Mouse (Mus musculus) spleen, postnatal 10 days (tissue): ENCODE measurements around the gene Scrt2.

Experiments used
- DNase-seq, 2 experiments: peaks; one replicate each; pipeline ENCODE4 v3.0.0; 2021 to 2022; ENCODE audit warnings: low spot score in 2 of 2

Gene Scrt2

DNA sequence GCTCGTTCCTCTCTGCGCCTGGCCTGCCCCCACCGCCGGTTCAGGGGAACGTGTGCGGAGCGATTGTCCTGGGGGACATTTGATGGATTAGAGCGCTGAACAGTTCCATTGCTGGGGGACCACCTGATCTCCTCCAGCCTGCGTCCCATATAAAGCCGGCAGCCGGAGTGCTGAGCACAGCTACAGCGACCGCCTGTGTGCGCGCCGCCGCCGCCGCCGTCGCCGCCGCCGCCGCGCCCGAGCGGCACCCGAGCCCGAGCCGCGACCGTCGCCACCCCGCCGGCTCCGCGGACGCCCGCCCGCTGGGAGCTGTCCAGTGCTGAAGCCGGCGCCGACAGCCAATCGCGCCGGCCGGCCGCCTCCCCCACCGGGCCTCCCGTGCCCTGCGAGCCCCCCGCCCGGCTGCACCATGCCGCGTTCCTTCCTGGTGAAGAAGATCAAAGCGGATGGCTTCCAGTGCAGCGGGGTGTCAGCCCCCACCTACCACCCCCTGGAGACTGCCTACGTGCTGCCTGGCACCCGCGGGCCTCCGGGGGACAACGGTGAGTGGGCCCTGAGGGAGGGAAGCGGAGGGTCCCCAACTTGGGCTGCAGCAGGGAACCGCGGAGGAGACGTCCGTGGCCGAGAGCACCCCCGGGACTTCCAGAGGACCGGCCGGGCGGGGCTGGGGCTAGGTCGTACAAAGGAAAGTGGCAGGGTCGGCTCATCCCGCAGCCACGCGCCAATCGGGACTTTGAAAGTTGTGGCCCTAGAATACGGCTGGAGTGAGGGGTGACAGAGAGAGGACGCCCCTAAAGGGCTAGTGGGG, 516 bp downstream of the Scrt2 start:
- DNase-seq, result peak; percentile 50 to 83

DNA sequence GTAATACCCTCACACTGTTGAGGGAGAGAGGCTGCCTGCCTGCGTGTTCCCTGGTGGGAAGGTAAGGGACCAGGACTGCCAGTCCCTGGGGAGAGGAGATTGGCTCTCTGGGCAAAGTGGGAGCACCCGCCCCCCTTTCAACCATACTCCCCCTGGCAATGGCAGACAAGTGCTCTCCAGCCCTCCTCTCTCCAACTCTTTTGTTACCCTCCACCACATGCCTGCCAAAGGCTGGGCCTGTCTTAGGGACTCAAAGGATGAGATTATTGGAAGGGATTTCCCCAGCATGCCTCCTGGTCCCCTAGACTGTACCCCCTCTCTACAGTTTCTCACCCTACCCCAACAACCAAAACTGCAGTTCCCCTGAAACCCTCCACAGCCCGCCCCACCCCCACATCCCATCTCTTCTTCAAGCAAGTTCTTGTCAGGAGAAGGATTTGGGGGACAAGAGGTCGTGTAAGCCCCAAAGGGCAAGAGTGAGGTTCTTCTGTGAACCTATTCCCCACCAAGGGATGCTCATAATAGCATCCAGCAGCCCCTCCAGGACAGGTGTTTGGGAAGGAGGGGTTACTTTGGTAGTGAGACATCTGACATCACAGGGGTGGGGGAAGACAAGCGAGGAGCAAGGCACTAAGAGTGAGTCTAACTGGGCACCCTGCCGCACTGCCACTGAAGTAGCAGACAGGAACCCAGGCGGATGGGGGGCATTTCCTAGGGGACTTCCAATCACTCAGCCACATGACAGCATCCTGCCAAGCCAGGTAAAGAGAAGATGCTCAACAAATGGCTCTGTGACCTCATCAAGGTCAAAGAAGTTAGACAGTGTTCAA, 1.3 kb downstream of the Scrt2 start:
- no peak for DNase-seq

DNA sequence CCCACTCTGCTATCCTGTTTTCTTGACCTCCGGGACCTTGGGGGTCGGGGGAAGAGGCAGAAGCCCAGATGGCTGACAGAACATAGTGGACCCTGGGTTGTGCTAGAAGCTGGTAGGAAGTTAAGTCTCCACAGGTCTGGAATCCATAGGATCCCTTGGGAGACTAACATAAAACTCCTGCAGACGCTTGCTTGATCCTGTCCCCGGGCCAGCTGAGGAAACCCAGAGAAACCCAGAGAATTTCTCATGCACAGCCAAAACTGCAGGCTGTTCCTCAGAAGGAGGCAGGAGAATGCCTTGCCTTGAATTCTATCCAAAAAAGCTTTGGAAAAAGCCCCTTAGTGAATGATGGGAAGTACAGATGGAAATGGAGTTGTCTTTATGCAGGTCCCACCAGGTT, 2.1 kb downstream of the Scrt2 start:
- no peak for DNase-seq

DNA sequence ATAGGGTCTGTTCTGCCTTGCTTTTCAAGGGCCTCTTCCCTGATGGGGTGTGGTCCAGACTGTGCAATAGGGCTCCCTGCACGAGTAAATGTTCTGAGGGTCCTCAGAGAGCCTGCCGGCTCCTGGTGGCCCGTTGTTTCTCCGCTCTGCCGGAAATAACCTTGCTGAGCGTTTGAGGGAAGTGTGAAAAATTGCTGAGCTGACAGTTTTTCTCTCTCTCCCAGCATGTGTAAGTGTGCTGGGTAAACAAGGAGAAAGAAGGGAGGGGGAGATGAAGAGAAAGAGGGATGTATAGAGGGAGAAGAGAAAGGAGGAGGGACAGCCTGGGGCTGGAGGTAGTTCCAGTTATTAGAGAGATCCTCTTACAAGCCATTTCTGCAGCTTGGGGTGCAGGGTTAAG, 3.0 kb downstream of the Scrt2 start:
- DNase-seq, result no peak

DNA sequence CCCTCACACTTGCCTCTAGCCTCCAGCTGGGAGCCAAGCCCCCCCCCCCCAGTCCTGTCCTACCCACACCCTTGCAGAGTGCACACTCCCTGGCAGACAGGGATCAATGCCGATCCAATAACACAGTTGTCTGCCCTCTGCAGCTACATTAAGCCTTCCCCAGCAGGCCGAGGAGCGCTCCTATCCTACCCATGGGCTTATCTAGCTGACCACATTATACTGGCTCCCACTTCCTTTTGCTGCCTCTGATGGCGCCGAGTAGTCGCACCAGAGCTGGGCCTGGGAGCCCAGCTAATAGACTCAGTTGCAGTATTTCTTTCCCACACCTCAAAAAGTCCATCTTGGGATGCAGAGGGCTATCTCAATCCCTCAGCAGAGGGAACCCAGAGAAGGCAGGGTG, 4.1 kb downstream of the Scrt2 start:
- DNase-seq, result no peak

DNA sequence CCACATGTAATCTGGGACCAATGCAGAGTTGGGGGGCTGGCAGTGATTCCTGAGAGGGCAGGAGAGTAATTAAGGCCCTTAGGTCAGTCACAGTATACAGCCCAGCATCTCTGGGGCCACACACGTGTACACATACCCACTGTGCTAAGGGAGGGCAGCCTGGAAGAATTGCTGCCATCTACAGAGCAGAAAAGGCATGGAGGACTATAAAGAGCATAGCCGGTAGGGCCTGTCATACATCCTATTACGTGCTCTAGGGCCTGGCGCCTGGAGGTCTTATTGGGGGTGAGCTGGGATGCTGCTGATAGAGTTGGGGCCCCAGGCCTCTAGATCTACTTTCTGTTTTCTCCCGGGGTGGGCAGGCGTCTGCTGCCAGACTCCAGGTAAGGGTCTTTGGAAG, 5.1 kb downstream of the Scrt2 start:
- no peak for DNase-seq

DNA sequence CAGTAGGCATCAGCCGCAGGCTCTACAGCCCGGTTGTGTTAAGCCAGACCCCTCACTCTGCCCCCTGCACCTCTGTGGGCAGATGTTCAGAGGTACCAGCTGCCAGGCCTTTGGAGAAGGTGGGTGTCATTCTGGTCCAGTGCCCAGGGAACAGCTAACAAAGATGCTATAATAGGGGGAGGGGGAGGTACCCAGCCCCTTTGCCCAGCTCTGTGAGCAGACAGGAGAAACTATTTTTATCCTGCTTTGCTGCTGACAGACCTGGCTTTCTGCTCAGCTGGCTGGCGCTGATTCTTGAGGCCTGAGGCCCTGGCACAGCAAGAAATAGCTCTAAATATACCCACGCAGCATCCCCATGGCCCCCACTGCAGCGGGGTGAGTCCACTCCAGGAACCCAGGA, 5.8 kb downstream of the Scrt2 start:
- no peak for DNase-seq

DNA sequence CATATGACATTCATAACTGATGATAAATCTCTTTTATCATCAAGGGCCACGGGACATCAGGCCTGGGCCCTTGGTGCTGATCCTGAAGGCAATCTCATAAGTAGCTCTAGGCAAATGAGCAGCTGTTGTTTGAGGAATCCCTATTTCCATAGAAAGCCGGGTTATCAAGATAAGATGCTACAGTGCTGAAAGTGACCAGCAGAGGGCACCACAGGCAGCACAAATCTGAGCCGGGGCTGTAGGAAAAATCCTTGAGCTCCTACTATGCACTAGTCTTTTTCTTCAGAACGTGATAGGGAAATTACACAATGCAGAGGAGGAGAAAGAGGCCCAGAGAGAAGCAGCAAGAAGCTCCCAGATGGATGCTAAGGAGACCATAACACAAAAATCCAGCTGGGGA, 7.7 kb downstream of the Scrt2 start:
- peak in 1 of 2 experiments; percentile 66 for DNase-seq

DNA sequence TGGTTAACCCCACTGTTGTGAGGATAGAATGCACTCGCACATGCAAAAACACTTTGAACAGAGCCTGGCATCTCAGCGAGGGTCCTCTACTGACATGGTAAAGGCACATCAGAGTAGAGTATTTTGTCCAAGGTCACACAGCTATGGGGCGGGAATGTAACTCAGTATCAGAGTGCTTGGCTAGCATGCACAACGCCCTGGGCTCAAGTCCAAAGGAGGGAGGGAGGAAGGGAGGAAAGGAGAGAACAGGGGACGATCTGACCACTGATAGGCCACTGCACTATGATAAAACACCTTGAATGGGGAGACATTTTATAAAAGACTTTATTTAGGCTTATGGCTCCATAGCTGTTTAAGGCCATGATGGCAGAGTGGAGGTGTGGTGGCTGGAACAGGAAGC, 8.3 kb downstream of the Scrt2 start:
- DNase-seq, result no peak

DNA sequence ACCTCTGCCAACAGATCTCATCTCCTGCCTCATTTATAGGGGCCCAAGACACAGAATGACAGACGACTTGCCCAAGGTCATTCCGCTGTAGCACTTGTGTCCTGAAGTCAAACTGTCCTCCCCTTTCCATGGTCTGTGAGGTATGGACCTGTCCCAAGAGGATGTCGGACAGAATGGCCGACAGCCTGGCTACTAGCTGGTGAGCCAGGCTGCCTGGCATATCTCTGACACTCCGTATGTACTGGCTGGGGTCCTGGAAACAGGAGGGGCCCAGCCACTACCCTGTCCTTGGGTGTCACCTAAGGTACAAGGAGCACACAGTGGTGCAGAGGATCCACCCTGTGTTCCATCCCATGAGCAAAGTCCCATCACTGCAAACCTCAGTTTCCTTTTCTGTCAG, 9.2 kb downstream of the Scrt2 start:
- DNase-seq, result no peak

DNA sequence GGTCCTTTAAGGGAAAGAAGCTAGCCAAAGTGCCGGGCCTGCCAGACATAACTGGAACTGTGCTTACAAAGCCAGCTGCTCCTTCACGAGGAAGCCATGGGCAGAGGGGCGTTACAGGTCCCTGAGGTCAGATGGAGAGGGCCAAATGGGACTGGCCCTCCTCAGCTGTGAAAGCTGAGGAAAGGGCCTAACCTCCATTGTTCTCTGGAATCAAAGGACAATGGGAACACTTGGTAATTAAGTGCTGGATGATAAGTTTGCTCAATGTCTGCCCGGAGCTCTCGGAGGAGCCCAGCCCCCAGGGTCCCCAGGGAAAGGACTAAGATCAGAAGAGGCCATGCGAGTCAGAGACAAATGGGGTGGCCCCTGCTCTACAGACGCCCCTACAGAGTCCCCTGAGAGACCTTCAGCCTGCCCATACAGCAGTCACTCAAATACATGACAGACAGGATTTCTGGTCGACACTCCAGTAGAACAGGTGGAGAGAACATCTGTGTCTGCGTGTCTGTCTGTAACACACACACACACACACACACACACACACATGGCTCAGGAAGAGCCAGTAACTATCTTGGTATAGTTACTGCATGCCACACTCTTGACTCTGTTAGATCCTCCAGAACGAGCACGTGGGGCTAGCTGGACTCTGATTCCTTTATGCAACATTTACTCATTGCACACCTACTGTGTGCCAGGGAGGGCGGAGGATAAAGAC, 10.2 kb downstream of the Scrt2 start:
- DNase-seq, result no peak

DNA sequence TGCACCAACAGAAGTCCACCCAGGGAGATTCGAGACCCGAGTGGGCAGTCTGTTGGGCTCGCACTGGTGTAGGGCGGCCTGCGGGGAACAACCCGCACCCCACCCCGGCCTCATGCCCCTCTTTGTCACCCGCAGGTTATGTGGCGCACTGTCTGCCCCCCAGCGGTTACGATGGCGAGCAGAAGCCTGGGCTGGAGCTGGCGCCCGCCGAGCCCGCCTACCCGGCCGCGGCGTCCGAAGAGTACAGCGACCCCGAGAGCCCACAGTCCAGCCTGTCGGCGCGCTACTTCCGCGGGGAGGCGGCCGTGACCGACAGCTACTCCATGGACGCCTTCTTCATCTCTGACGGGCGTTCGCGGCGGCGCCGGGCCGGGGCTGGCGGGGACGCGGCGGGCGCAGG, 11.6 kb downstream of the Scrt2 start:
- no peak for DNase-seq

DNA sequence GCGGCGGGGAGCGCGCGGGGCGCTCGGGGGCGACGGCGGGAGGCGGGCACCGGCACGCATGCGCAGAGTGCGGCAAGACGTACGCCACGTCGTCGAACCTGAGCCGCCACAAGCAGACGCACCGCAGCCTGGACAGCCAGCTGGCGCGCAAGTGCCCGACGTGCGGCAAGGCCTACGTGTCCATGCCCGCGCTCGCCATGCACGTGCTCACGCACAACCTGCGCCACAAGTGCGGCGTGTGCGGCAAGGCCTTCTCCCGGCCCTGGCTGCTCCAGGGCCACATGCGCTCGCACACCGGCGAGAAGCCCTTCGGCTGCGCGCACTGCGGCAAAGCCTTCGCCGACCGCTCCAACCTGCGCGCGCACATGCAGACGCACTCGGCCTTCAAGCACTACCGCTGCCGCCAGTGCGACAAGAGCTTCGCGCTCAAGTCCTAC, 12.0 kb downstream of the Scrt2 start:
- peak in 1 of 2 experiments; percentile 32 for DNase-seq

DNA sequence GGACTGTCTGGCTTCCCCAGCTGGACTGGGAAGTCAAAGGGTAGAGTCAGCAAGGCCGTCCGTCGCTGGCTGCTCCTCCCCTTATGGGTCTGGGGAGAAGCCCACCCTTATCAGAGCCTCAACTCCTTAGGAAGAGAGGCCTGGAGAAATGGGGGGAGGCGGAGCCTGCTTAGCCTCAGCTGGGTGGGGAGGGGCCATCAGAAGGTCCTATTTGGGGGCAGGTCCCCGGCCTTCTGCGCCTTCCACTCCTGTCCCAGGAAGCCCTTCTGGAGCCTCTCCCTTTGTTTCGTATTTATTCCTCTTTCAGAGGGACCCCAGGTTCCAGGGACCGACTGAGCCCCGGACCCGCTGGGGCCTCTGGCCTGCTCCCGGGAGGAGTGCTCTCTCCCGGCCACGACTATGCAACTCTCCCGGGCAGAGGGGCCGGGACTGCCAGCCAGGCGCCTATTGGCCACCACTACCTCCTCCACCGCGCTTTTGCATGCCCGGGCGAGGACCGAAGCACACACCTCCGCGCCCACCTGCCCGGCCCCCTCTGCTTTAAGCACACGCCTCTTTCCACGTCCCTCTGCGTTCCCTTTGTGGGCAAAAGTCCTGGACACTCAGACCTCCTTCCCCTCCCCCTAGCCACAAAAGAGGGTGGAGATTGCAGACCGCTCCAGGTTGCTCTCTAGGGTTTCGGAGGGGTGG, 13.7 kb downstream of the Scrt2 start:
- no peak for DNase-seq

DNA sequence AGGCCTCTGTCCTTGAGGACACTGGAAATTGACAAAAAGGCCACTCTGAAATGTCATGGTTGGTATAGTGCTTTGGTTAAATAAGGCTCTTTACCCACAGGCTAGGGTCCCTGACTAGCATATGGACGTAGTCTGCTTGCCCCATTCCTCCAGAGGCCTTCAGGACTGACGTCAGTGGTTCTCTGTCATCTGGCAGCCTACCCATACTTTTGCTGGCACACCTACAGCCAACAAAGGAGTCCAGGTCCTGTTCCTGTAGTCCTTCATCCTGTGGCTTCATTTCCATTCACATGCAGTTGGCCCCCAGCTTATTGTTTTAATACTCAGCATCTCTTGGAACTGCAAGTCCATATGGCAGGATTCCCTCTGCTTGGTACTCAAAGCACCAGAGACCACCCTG, 15.6 kb downstream of the Scrt2 start:
- no peak for DNase-seq

DNA sequence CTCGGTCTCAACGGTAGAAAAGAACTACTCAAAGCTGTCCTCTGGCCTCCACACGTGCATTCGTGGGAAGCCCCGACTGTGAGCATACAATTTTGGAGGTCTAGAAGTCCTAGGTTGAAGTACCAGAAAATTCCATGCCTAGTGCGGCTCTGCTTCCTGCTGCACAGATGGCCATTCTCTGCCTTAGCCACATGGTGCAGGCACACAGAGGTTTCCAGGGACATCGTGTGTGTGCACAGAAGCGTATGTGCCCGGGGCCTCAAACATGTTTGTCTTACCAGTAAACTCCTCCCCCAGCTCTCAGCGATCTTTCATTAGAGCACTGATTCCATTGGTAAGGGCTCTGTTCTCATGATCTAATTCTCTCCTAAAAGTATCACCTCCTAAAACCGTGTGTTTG, 16.6 kb downstream of the Scrt2 start:
- DNase-seq, result no peak

DNA sequence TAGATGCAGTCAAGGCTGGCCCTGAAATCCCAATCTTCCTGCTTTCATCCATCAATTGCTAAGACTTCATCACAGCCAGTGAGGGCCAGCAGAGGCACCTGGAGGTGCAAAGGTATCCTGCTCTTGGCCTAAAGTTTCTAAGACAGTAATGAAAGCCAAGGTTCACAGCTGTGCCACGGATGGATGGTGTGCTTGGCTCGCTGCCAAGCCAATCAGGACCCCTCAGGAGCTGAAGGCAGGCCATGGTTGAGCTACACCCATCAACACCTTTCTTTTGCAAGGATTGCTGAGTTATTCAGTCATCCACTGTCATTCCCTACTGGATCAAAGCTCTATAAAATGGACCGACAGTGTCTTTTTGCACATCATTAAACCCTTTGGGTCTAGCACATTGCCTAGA, 18.2 kb downstream of the Scrt2 start:
- no peak for DNase-seq

DNA sequence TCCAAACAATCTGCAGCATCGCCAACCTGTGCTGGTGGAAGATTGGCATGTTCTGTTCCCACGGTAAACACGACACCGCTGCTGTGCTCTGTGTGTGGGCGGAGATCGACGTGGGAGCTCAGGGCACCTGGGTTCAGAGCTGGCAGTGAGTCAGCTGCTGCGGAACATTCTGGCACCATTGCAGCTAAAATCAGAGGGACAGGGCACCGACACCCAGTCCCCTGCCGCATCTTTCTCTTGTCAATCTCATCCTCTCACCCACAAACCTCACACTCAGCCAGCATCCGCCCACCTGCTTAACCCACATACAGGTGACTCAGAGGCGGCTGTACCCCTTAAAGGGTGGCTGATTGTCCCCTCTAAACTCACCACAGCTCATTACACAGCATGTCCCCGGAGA, 20.4 kb downstream of the Scrt2 start:
- no peak for DNase-seq

DNA sequence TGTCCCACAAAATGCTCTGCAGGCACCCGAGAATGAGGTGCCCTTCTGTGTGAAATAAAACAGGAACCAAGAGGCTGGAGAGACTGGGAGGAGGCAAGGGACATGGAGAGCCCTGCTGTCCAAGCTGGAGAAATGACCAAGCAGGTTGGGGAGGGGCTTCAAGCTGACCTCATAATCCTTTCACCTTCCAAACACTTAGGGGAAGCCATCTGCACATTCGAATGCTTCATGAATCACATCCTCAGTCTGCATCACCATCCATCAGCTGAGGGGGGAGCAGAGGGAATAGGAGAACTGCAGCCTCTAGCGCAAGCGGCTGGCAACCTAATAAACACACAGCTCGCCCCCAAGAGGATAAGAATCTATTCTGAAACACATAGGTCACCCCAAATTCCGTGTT, 21.0 kb downstream of the Scrt2 start:
- no peak for DNase-seq

DNA sequence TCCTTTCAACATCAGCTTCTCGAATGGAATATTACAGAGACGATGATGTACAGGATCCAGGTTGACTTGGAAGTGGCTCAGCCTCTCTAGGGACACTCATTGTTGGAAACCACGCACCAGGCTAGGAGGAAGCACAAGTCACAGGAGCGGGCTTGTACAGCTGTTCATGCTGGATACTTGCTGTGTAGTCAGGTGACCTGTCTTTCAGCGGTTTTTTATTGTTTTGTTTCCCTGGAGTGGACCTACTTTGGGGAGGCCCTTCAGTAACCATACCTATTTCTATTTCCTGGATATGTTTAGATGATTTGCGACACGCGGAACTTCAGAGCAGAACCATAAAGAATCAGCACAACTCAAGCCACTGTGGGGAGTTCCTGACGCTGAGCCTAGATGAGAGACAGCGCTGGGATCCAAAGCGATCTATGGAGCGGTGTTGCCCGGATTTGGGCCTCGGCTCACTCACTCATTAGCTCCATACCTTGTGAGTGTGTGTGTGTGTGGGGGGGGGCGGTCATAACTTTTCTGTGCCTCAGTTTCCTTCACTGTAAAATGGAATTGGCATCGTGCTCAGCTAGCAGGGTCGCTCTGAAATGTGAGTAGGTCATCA, 23.5 kb downstream of the Scrt2 start:
- no peak for DNase-seq
